Mouse (Mus musculus): ENCODE results near the gene Adra2b. TPM values are rescaled to one million over a fixed set of nuclear protein-coding genes. Genes with fewer than 3 reads are reported as not detected.
A peak's percentile ranks its signal among the peaks of the same experiment; 100 is the strongest.

Adra2b gene
- polyA plus RNA-seq, 1 experiment from 2014 or later = 0.90 TPM

DNA sequence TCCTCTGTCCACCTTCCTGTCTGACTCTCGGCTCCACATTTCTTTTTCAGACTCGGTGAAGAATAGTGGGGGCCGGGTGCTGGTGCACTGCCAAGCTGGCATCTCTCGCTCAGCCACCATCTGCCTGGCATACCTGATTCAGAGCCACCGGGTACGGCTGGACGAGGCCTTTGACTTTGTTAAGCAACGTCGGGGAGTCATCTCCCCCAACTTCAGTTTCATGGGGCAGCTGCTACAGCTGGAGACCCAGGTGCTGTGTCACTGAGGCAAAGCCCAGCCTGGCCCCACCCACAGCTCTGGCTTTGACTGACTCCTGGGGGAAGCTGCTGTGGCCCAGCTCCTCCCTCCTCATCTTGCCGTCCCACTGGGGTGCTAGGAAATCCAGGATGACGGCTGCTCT lies 25.5 kb upstream of the Adra2b start:
- Histone ChIP-seq H3K9ac (ENCODE audit: low read depth, low read length) (no peak overlapping the region), H3K36me3 (ENCODE audit: control insufficient read depth, insufficient read depth, low read length) (no peaks in the 10 kb centered on the region), H3K4me2 (ENCODE audit: low read length) (peak overlapping the region; percentile 84; the same call in 1 of the 2 replicates), H3K4me3 (ENCODE audit: low read length) (no peak overlapping the region), H3K27ac (ENCODE audit: low read depth, low read length) (no peak overlapping the region), H3K27me3 (replicated peaks; ENCODE audit: control insufficient read depth, insufficient read depth, low read length) (peaks cover 14% of the 10 kb centered on the region), H3K9me3 (ENCODE audit: control insufficient read depth, low read length) (no peaks in the 10 kb centered on the region), H3K4me1 (ENCODE audit: control insufficient read depth, insufficient read depth, low read depth, low read length) (peaks cover 11% of the 10 kb centered on the region)
- ATAC-seq = no peak
- WGBS = 65% methylated on average over 11 of the region's 11 CpGs

DNA sequence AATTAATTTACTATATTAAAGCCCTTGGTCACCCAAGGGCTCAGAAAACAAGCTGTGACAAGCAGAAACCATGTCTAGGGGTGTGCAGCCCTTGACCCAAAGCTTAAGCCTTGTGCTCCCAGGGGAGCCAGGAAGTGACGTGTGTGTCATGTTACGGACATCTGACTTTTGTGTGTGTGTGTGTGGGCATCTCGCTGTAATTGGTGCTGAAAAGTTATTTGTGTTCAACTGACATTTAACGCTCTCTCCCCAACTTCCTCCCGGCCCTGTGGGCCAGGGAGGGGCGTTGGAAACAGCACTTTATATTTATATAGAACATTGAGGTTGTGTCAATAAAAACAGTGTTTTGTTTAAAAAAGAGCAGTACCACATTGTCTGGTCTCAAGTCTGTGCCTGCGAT lies 25.0 kb upstream of the Adra2b start:
- H3K4me3 ChIP-seq (ENCODE audit: low read length) = no peak overlapping the region
- peaks cover 14% of the 10 kb centered on the region for H3K27me3 ChIP-seq (replicated peaks; ENCODE audit: control insufficient read depth, insufficient read depth, low read length)
- H3K4me1 ChIP-seq (ENCODE audit: control insufficient read depth, insufficient read depth, low read depth, low read length) = peaks cover 11% of the 10 kb centered on the region
- 69% methylated on average over 7 of the region's 7 CpGs for WGBS
- H3K27ac ChIP-seq (ENCODE audit: low read depth, low read length) = no peak overlapping the region
- no peak overlapping the region for H3K9ac ChIP-seq (ENCODE audit: low read depth, low read length)
- ATAC-seq = no peak
- H3K36me3 ChIP-seq (ENCODE audit: control insufficient read depth, insufficient read depth, low read length) = no peaks in the 10 kb centered on the region
- no peaks in the 10 kb centered on the region for H3K9me3 ChIP-seq (ENCODE audit: control insufficient read depth, low read length)
- no peak overlapping the region for H3K4me2 ChIP-seq (ENCODE audit: low read length)

DNA sequence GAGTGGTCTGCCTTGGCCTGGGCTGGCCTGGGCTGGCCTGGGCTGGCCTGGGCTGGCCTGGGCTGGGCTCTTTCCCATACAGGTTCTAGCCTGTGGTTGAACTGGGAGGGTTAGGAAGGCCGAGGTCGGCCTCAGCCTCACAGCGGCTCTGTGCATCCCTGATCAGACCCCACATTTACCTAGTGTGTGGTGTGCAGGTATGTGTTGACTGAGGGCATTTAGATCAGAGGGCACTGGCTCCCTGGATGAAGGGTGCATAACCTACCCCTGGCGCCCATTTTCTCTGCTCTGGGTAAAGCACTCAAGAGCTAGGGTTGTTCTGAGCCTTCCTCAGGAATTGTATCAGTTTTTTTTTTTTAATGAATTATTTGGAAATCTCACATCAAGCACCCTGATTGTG lies 24.6 kb upstream of the Adra2b start, which contains the start of gene Astl:
Gene Astl, plus strand, starts transcription at position 224 of the 400 bp plus-strand sequence.
- H3K27ac ChIP-seq (ENCODE audit: low read depth, low read length) = no peak within 1 kb of the TSS
- no peak within 1 kb of the TSS for H3K9ac ChIP-seq (ENCODE audit: low read depth, low read length)
- H3K4me3 ChIP-seq (ENCODE audit: low read length) = no peak within 1 kb of the TSS
- peak within 1 kb of the TSS; percentile 84; the same call in 1 of the 2 replicates for H3K4me2 ChIP-seq (ENCODE audit: low read length)
- peaks cover 14% of the 10 kb centered on the region for H3K27me3 ChIP-seq (replicated peaks; ENCODE audit: control insufficient read depth, insufficient read depth, low read length)
- WGBS = 86% methylated on average over 4 of the region's 4 CpGs
- no peak for ATAC-seq
- H3K4me1 ChIP-seq (ENCODE audit: control insufficient read depth, insufficient read depth, low read depth, low read length) = peaks cover 11% of the 10 kb centered on the region
- H3K36me3 ChIP-seq (ENCODE audit: control insufficient read depth, insufficient read depth, low read length) = no peaks in the 10 kb centered on the region
- H3K9me3 ChIP-seq (ENCODE audit: control insufficient read depth, low read length) = no peaks in the 10 kb centered on the region

DNA sequence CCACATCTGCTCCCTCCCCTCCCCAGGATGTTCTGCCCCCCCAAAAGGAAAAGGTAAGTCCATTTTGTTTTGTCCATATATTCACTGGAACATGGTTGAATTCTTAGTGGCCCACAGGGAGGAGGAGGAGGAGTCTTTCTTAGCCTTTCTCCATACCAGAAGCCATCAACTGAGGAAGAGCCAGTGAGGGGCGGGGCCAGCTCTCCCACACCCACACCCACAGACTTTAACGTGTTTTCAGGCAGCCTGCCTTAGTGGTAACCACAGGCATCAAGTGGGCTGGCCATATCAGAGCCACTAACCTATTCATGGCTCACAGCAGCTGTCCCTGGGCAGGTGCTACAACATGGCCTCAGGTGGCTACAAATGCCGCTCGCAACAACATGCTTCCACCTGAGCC lies 24.2 kb upstream of the Adra2b start:
- Histone ChIP-seq H3K4me3 (ENCODE audit: low read length) (no peak overlapping the region), H3K27me3 (replicated peaks; ENCODE audit: control insufficient read depth, insufficient read depth, low read length) (peaks cover 14% of the 10 kb centered on the region), H3K4me1 (ENCODE audit: control insufficient read depth, insufficient read depth, low read depth, low read length) (peaks cover 11% of the 10 kb centered on the region), H3K36me3 (ENCODE audit: control insufficient read depth, insufficient read depth, low read length) (no peaks in the 10 kb centered on the region), H3K9ac (ENCODE audit: low read depth, low read length) (no peak overlapping the region), H3K9me3 (ENCODE audit: control insufficient read depth, low read length) (no peaks in the 10 kb centered on the region), H3K27ac (ENCODE audit: low read depth, low read length) (no peak overlapping the region), H3K4me2 (ENCODE audit: low read length) (no peak overlapping the region)
- ATAC-seq = no peak
- WGBS = 81% methylated on average over 4 of the region's 4 CpGs

DNA sequence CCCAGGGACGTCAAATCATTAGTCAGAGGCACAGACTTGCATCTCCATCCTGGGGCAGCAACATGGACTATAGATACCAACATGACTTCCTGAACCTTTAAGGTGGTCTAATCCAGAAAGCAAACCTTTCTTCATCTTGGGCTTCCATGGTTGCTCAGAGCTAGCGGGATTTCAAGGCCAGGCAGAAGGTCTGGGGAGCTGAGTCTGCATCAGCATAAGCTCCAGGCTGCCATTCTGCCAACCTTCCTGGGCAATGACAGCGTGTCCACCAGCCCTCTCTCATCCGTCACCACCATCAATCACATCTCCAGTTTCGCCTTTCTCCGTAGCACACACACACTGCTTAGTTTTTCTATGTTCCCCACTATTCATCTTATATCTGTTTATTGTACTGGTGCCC lies 23.7 kb upstream of the Adra2b start:
- Histone ChIP-seq H3K9ac (ENCODE audit: low read depth, low read length) (no peak overlapping the region), H3K27me3 (replicated peaks; ENCODE audit: control insufficient read depth, insufficient read depth, low read length) (peaks cover 10% of the 10 kb centered on the region), H3K4me2 (ENCODE audit: low read length) (no peak overlapping the region), H3K36me3 (ENCODE audit: control insufficient read depth, insufficient read depth, low read length) (no peaks in the 10 kb centered on the region), H3K27ac (ENCODE audit: low read depth, low read length) (no peak overlapping the region), H3K9me3 (ENCODE audit: control insufficient read depth, low read length) (no peaks in the 10 kb centered on the region), H3K4me1 (ENCODE audit: control insufficient read depth, insufficient read depth, low read depth, low read length) (peaks cover 11% of the 10 kb centered on the region), H3K4me3 (ENCODE audit: low read length) (no peak overlapping the region)
- no peak for ATAC-seq
- WGBS = 83% methylated on average over 6 of the region's 6 CpGs

DNA sequence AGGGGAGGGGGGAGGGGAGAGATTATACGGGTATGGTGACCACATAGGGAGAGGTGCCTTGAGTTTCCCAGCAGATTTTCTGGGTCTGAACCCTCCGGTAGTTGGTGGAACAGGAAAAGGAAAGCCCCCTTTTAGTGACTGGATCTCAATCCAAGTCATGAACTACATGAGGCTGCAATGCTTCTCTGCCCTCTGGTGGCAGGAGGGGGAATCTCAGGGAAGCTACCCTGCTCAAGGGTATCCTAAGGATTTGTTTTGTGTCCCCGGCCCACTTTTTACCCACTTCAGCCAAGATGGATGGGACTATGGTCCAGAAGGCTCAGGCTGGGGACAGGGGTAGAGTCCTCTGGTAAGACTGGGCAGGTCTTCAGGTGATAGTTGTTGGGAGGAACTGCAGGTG lies 21.8 kb upstream of the Adra2b start:
- peaks cover 4% of the 10 kb centered on the region; the same call in 1 of the 2 replicates for H3K4me1 ChIP-seq (ENCODE audit: control insufficient read depth, insufficient read depth, low read depth, low read length)
- no peak for ATAC-seq
- H3K4me2 ChIP-seq (ENCODE audit: low read length) = no peak overlapping the region
- H3K9me3 ChIP-seq (ENCODE audit: control insufficient read depth, low read length) = no peaks in the 10 kb centered on the region
- H3K27me3 ChIP-seq (replicated peaks; ENCODE audit: control insufficient read depth, insufficient read depth, low read length) = peaks cover 2% of the 10 kb centered on the region
- WGBS = 19% methylated on average over 3 of the region's 3 CpGs
- H3K27ac ChIP-seq (ENCODE audit: low read depth, low read length) = no peak overlapping the region
- H3K36me3 ChIP-seq (ENCODE audit: control insufficient read depth, insufficient read depth, low read length) = no peaks in the 10 kb centered on the region
- H3K9ac ChIP-seq (ENCODE audit: low read depth, low read length) = no peak overlapping the region
- H3K4me3 ChIP-seq (ENCODE audit: low read length) = no peak overlapping the region

DNA sequence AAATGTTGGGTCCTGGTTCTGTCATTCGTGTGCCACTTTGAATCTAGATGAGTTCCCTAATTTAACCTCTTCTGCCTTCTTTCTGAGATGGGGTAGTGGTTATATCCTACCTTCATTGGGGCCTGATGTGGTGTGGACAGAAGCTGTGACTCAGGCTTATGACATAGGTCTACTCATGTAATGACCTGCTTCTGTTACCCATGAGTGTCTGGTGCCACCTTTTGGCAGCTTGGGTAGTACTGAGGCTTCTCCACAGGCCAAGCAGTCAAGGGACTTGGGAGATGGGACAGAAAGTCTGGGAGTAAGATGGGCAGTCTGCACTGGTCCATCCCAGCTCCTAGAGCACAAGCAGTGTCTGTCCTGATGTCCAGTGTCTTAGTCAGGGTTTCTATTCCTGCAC lies 16.7 kb upstream of the Adra2b start:
- no peak overlapping the region for H3K4me3 ChIP-seq (ENCODE audit: low read length)
- no peak overlapping the region for H3K27ac ChIP-seq (ENCODE audit: low read depth, low read length)
- no peaks in the 10 kb centered on the region; the same call in 1 of the 2 replicates for H3K27me3 ChIP-seq (replicated peaks; ENCODE audit: control insufficient read depth, insufficient read depth, low read length)
- ATAC-seq = no peak
- H3K9me3 ChIP-seq (ENCODE audit: control insufficient read depth, low read length) = no peaks in the 10 kb centered on the region
- no peaks in the 10 kb centered on the region for H3K36me3 ChIP-seq (ENCODE audit: control insufficient read depth, insufficient read depth, low read length)
- no peak overlapping the region for H3K4me2 ChIP-seq (ENCODE audit: low read length)
- 69% methylated on average over 1 of the region's 1 CpGs for WGBS
- H3K4me1 ChIP-seq (ENCODE audit: control insufficient read depth, insufficient read depth, low read depth, low read length) = no peaks in the 10 kb centered on the region
- no peak overlapping the region for H3K9ac ChIP-seq (ENCODE audit: low read depth, low read length)

- Histone ChIP-seq H3K4me3 (ENCODE audit: low read length) (no peak overlapping the region), H3K4me2 (ENCODE audit: low read length) (no peak overlapping the region), H3K9ac (ENCODE audit: low read depth, low read length) (no peak overlapping the region), H3K27ac (ENCODE audit: low read depth, low read length) (no peak overlapping the region), H3K9me3 (ENCODE audit: control insufficient read depth, low read length) (no peaks in the 10 kb centered on the region), H3K27me3 (replicated peaks; ENCODE audit: control insufficient read depth, insufficient read depth, low read length) (no peaks in the 10 kb centered on the region; the same call in 1 of the 2 replicates), H3K36me3 (ENCODE audit: control insufficient read depth, insufficient read depth, low read length) (no peaks in the 10 kb centered on the region), H3K4me1 (ENCODE audit: control insufficient read depth, insufficient read depth, low read depth, low read length) (no peaks in the 10 kb centered on the region)
- no peak for ATAC-seq
- 78% methylated on average over 13 of the region's 13 CpGs for WGBS
Observed at GRCm38 (mm10) chr2:127347147-127347985, 15.6 kb upstream of the Adra2b start.

DNA sequence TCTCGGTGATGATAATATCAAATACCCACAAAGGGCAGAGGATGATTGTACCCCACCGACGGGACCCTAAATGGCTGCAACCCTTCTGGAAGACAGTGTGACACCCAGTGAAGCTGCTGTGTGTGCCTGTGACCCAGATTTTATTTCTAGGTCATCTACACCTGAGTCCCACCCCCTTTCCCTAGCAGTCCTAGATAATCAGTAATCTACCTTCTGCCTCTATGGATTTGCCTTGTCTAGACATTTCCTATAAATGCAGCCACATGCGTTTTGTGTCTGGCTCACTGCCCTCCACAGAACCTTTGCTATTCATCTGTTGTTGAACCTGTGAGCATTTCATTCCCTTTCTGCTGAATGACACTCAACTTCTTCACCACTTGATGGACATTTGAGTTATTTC lies 9.1 kb upstream of the Adra2b start:
- no peak for ATAC-seq
- Histone ChIP-seq H3K36me3 (ENCODE audit: control insufficient read depth, insufficient read depth, low read length) (no peaks in the 10 kb centered on the region), H3K9ac (ENCODE audit: low read depth, low read length) (no peak overlapping the region), H3K27me3 (replicated peaks; ENCODE audit: control insufficient read depth, insufficient read depth, low read length) (no peaks in the 10 kb centered on the region), H3K27ac (ENCODE audit: low read depth, low read length) (no peak overlapping the region), H3K9me3 (ENCODE audit: control insufficient read depth, low read length) (no peaks in the 10 kb centered on the region), H3K4me3 (ENCODE audit: low read length) (no peak overlapping the region), H3K4me2 (ENCODE audit: low read length) (no peak overlapping the region), H3K4me1 (ENCODE audit: control insufficient read depth, insufficient read depth, low read depth, low read length) (no peaks in the 10 kb centered on the region)
- 79% methylated on average over 4 of the region's 4 CpGs for WGBS
